Mouse (Mus musculus) adrenal gland (tissue): ENCODE data around the gene Fam98c.

Experiments used
- intact Hi-C: fragments of 180-260 bp; cut with DNase I; formaldehyde crosslinking; loops from one replicate; pipeline ENCODE4 v1.15.1; 2025

Gene Fam98c

DNA sequence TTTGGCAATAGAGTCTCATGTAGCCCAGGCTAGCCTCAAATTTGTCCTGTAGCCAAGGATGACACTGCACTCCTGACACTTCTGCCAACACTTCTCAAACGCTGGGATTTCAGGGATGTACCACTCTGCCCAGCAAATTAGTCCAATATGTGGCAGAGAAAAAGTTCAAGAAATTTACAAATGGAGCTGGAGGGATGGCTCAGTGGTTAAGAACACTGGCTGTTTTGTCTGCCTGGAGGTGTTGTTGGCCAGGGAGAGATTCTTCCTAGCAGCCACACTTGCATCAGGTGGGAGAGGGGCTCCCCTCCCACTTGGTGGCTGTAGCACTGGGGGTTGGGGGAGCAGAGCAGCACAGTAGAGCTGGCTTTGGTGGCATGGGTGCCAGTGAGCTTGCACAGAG is 36.5 kb downstream of the Fam98c start:
- intact Hi-C loops, result no loop called here

GRCm38 (mm10) chr7:29118142-29118851 is 37.7 kb downstream of the Fam98c start:
- intact Hi-C loops, result no loop called here

DNA sequence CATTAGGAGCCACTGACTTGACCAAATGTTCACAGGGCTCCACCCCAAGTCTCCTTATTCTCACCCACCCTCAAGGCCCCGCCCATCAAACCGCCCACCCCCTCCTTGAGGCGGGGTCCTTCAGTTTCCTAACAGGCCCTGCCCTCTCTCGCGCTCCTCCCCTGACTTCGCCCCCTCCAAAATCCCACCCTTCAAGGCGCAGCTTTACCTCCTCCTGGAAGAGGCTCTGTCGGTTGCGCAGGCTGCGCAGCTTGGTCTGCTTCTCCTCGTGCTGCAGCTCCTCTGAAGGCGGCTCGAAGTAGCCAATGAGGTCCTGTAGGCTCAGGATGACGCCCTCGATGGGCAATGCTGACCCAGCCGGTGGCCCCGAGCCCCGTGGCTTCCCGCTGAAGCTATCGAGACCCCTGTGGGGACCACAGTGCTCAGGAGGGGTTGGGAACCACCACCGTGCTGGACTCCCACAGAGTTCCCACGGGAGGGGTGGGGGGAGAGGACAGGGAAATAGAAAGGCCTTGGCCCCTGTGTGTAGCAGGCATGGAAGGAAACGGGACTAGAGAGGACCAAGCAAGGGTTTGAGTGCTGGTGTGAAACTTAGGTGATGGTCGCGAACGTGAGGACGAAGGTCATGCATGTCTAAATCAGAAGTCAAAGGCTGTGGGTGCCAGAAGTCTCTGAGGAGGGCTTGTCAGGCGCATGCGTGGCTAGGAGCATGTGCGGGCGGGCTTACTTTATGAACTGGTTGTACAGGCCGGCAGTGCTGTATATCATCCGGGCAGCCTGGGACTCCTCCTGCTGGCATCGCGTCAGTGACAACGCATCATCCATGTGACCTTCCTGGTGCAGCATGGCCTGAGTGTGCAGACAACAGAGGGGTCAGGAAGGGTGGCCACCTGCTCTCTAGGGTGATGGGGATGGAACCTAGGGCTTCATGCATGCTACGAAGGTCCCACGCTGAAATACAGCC is 46.8 kb downstream of the Fam98c start:
- intact Hi-C loops, result no loop called here
